Mouse (Mus musculus) macrophage (primary cell): ENCODE measurements around the gene Manf. TPM values are rescaled to one million over a fixed set of nuclear protein-coding genes. Genes with fewer than 3 reads are reported as not detected.
A peak's percentile ranks its signal among the peaks of the same experiment; 100 is the strongest.

Experiments used
- H3K27ac ChIP-seq: fragments of 350-480 bp; formaldehyde crosslinking; 2 replicates; pipeline ENCODE4 v1.9.0; 2021
- H3K36me3 ChIP-seq: fragments of 350-480 bp; formaldehyde crosslinking; 2 replicates; pipeline ENCODE4 v1.9.0; 2021; ENCODE audit errors: inconsistent target
- H3K4me3 ChIP-seq: fragments of 350-480 bp; formaldehyde crosslinking; 2 replicates; pipeline ENCODE4 v1.9.0; 2021; ENCODE audit errors: inconsistent target
- H3K79me2 ChIP-seq: fragments of 350-480 bp; formaldehyde crosslinking; 2 replicates; pipeline ENCODE4 v1.9.0; 2021; ENCODE audit errors: inconsistent target
- WGBS: methylation state at CpG from one replicate; pipeline ENCODE4 v1.1.7; 2026; ENCODE audit warnings: inconsistent platforms; ENCODE audit not compliant: missing documents; 5-methylcytosine and 5-hydroxymethylcytosine counted together
- polyA plus RNA-seq: library from polyadenylated mRNA; stranded (reverse); fragments of 250-400 nt; gene quantifications from 3 replicates; pipeline ENCODE4 v1.2.4, GENCODE M21; 2018; ENCODE audit warnings: inconsistent platforms
- total RNA-seq, 78 experiments: library from RNA; depleted of rRNA; stranded (reverse); fragments of 250-400 nt; gene quantifications; 1 replicate in 9 of 78; 2 replicates in 24 of 78; 3 replicates in 43 of 78; 4 replicates in 2 of 78; pipeline ENCODE4 v1.2.4; 2018; ENCODE audit warnings: inconsistent platforms in 56 of 78

The Manf gene
- 10 to 100 TPM; 14.5 to 56.9 (median 33.4) TPM for total RNA-seq (2018; cell fraction: chromatin; rRNA removed)
- 100 to 1,000 TPM; 155 to 252 (median 182) TPM for total RNA-seq (2018; cell fraction: cytosol; rRNA removed)
- total RNA-seq (2018; cell fraction: nucleus; rRNA removed): 100 to 1,000 TPM in 8 of 26 experiments, 10 to 100 TPM in 18; 34.4 to 153 (median 90.6) TPM
- 146 to 286 TPM (median 195 TPM) in 3 replicates for polyA plus RNA-seq

DNA sequence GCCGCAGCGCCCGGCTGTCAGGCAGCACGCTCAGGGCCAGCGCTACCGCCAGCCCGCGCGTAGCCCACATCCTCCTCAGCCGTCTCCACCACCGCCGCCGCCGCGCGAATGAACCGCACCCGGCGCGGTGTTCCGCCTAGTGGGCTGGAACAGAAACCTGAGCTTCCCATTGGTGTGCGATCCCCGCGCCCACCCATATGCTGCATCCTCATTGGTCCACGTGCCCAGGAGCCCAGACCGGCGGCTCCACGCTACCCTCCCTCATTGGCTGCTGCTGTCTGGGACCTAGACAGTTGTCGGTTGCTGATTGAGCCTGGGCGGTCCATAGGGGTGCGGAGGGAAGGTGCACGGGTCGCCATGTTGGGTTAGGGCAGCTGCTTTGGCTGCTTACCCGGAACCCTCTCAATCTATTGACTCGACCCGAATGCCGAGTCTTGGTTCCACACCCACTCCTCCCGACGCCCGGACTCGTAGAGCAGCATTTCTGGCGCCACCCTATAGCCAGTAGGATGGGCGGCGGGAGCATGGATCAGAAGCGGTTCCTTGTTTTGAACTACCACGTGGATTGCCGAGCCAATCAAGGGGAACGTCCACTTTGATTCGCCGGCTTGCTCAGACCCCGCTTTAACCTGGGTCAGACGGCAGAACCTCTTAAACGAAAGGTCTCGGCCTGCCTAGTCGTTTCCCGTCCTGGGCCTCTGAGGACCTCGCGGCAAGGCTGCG, at the start of gene Manf:
Manf (minus strand) TSS at position 151 of the 723 bp plus-strand sequence.
- H3K4me3 ChIP-seq: peak within 1 kb of the TSS; percentile 81
- H3K36me3 ChIP-seq: peaks cover 16% of the 10 kb centered on the region; the same call in 1 of the 2 replicates
- peaks cover 30% of the 10 kb centered on the region for H3K79me2 ChIP-seq
- 1% methylated on average over 52 of the region's 59 CpGs for WGBS
- H3K27ac ChIP-seq: peak within 1 kb of the TSS; percentile 85

GRCm38 (mm10) chr9:106934998-106935397, 43.2 kb upstream of the Manf start:
- WGBS: 100% methylated on average over 1 of the region's 1 CpGs
- H3K27ac ChIP-seq: no peak overlapping the region
- H3K79me2 ChIP-seq: no peaks in the 10 kb centered on the region
- H3K4me3 ChIP-seq: no peak overlapping the region
- no peaks in the 10 kb centered on the region for H3K36me3 ChIP-seq

DNA sequence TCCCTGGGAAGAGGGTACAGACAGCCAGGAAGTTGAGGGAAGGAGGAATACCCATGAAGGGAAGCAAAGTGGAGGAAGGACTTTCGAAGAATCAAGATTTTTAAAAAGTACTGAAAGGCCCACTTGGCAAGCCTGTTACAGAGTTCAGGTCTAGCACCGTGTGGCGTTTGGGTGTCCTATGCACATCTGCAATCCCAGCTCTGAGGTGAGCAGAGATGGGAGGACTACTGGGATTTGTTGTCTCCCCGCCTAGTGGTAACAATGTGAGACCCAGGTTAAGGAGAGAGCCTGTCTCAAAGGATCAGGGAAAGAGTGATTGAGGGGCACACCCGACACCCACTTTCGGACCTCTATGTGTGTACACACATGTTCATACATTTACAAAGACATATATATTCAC, 23.1 kb upstream of the Manf start:
- Histone ChIP-seq H3K4me3 (no peak overlapping the region), H3K36me3 (no peaks in the 10 kb centered on the region), H3K27ac (no peak overlapping the region), H3K79me2 (no peaks in the 10 kb centered on the region)
- 90% methylated on average over 6 of the region's 6 CpGs for WGBS

- Histone ChIP-seq H3K4me3 (no peak overlapping the region), H3K79me2 (no peaks in the 10 kb centered on the region), H3K36me3 (no peaks in the 10 kb centered on the region), H3K27ac (no peak overlapping the region)
- 32% methylated on average over 1 of the region's 1 CpGs for WGBS
Observed at GRCm38 (mm10) chr9:106913759-106914158, 22.0 kb upstream of the Manf start.

DNA sequence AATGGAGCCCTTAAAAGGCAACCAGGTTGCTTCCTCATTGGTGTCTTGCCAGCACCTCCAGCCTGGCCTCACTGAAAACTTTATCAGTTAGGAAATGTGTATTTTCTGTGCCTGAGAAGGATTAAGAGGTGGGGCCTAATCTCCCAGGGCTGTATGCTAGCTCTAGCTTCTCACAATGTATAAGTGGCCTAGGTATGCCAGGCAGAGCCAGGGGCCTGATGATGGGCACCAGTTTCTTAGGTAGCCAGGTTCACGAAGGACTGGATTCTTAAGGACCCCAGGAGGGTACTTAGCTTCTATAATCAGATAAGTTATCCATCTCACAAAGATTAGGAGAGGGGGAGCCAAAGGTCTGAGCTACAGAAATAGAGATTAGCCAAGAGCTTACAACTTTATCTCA, 19.8 kb upstream of the Manf start:
- Histone ChIP-seq H3K79me2 (no peaks in the 10 kb centered on the region), H3K36me3 (no peaks in the 10 kb centered on the region), H3K4me3 (no peak overlapping the region), H3K27ac (no peak overlapping the region)
- WGBS: 88% methylated on average over 1 of the region's 1 CpGs

- WGBS: 3% methylated on average over 5 of the region's 5 CpGs
- Histone ChIP-seq H3K36me3 (no peaks in the 10 kb centered on the region), H3K79me2 (no peaks in the 10 kb centered on the region), H3K4me3 (no peak overlapping the region), H3K27ac (peak overlapping the region; percentile 72)
Observed at GRCm38 (mm10) chr9:106908715-106909114, 16.9 kb upstream of the Manf start.

GRCm38 (mm10) chr9:106908174-106908573, 16.4 kb upstream of the Manf start:
- H3K79me2 ChIP-seq: no peaks in the 10 kb centered on the region
- H3K27ac ChIP-seq: peak overlapping the region; percentile 72
- H3K36me3 ChIP-seq: no peaks in the 10 kb centered on the region
- WGBS: 94% methylated on average over 3 of the region's 3 CpGs
- no peak overlapping the region for H3K4me3 ChIP-seq

GRCm38 (mm10) chr9:106906597-106906996, 14.8 kb upstream of the Manf start:
- Histone ChIP-seq H3K79me2 (no peaks in the 10 kb centered on the region), H3K36me3 (no peaks in the 10 kb centered on the region), H3K4me3 (no peak overlapping the region), H3K27ac (no peak overlapping the region)
- 96% methylated on average over 8 of the region's 8 CpGs for WGBS

DNA sequence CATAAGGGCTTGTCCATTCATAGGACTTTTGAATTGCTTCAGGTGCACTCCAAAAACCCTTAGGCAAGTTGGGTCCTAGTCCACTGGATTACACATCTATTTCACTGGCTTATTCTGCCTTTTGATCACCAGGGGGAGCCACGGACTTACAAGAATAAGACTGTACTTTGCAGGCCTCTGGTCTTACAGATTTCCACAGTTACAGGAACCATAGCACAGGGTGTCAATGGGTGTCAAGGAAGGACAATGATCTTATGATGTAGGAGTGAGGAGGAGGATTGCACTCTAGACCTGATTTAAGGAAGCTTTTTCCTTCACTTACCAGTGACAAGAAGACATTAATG, 12.0 kb upstream of the Manf start:
- H3K27ac ChIP-seq: no peak overlapping the region
- 9% methylated on average over 1 of the region's 1 CpGs for WGBS
- no peaks in the 10 kb centered on the region for H3K36me3 ChIP-seq
- no peaks in the 10 kb centered on the region for H3K79me2 ChIP-seq
- no peak overlapping the region for H3K4me3 ChIP-seq

DNA sequence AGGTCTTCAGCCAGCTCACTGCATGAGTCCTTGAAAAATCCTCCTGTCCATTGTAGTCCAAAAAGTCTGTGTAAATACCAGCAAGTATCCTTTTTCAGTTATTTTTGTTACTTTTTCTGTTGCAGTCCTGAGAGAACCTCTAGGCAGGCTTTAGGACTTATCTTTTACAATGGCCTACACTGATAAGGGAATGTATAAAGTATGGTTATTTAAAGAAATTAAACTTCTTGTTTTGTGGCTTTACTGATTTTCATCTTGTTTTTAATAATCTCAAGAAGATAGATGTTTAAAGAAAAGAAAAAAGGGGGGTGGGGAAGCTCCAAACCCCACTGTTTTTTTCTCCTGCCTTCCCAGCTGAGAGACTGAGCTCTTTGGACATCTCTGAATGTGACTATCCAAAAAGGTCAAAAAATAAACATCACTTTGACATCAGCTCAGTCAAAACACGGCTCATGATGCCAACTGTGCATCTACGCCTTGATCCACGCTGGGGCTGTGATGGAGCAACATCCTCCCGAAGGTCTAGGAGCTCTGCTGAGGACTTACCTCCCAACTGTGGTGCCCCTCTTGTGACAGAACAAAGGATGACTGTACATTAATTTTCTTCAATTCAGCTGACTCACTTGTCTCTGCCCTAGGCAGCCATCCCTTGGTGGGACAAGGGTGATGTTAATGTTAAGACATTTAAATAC, 11.5 kb upstream of the Manf start:
- 69% methylated on average over 4 of the region's 4 CpGs for WGBS
- H3K36me3 ChIP-seq: no peaks in the 10 kb centered on the region
- H3K27ac ChIP-seq: no peak overlapping the region
- H3K4me3 ChIP-seq: no peak overlapping the region
- H3K79me2 ChIP-seq: no peaks in the 10 kb centered on the region

DNA sequence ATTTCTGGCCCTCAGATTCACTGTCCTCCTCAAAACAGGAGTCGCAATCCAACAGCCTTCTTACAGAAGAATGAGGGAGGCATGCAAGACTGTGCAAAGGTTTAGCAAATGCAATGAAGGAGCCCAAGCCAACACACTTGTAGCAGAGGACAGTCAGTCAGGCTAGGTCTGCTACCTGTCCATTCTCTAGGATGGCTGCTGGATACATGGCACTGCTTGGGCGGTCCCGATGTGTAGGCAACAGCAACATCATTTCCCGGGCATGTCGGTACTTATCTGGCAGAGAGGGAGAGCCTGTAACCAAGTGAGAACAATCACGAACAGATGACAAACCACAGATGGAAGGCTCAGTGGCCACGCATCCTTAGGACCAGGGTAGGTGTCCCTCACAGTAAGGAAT, 9.8 kb upstream of the Manf start:
- no peaks in the 10 kb centered on the region for H3K36me3 ChIP-seq
- WGBS: 94% methylated on average over 7 of the region's 7 CpGs
- H3K27ac ChIP-seq: no peak overlapping the region
- no peaks in the 10 kb centered on the region for H3K79me2 ChIP-seq
- H3K4me3 ChIP-seq: no peak overlapping the region

DNA sequence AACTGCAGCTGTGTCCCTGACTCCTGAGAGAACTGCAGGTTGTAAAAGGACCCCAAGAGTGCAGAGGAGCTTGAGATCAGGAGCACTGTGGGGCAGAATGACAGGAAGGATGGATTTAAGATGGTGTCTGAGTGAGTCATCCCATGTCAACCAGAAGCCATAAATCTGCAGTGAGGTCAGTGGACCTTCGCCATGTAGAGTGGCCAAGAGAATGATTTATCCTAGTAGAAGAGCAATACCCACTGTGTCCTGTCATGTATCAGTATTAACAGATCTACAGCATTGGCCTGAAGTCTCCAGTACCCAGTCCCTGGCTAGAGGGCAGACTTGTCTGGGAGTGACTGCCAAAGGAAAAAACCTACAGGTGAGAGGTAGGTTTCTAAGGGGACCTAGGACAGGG, 7.1 kb upstream of the Manf start:
- WGBS: 100% methylated on average over 1 of the region's 1 CpGs
- no peaks in the 10 kb centered on the region for H3K79me2 ChIP-seq
- no peak overlapping the region for H3K4me3 ChIP-seq

GRCm38 (mm10) chr9:106893327-106893726, 1.5 kb upstream of the Manf start:
- WGBS: 58% methylated on average over 3 of the region's 3 CpGs
- H3K36me3 ChIP-seq: peaks cover 16% of the 10 kb centered on the region; the same call in 1 of the 2 replicates
- H3K79me2 ChIP-seq: peaks cover 30% of the 10 kb centered on the region
- H3K27ac ChIP-seq: no peak overlapping the region
- no peak overlapping the region for H3K4me3 ChIP-seq

More for the DNA sequence above, 7.1 kb upstream of the Manf start:
- Histone ChIP-seq H3K27ac (no peak overlapping the region), H3K36me3 (no peaks in the 10 kb centered on the region)

GRCm38 (mm10) chr9:106892552-106892875, 735 bp upstream of the Manf start:
- H3K36me3 ChIP-seq: peaks cover 16% of the 10 kb centered on the region; the same call in 1 of the 2 replicates
- H3K4me3 ChIP-seq: peak overlapping the region; percentile 81
- WGBS: 0% methylated on average over 9 of the region's 9 CpGs
- H3K27ac ChIP-seq: peak overlapping the region; percentile 85
- H3K79me2 ChIP-seq: peaks cover 30% of the 10 kb centered on the region

GRCm38 (mm10) chr9:106891341-106891741, 438 bp downstream of the Manf start:
- peak overlapping the region; percentile 81 for H3K4me3 ChIP-seq
- H3K36me3 ChIP-seq: peaks cover 16% of the 10 kb centered on the region; the same call in 1 of the 2 replicates
- peak overlapping the region; percentile 77 for H3K27ac ChIP-seq
- under 1% methylated on average over 16 of the region's 17 CpGs for WGBS
- peaks cover 30% of the 10 kb centered on the region for H3K79me2 ChIP-seq
